Comparison of ENCODE assay signal across 20 mouse cellular contexts in the genomic region with DNA sequence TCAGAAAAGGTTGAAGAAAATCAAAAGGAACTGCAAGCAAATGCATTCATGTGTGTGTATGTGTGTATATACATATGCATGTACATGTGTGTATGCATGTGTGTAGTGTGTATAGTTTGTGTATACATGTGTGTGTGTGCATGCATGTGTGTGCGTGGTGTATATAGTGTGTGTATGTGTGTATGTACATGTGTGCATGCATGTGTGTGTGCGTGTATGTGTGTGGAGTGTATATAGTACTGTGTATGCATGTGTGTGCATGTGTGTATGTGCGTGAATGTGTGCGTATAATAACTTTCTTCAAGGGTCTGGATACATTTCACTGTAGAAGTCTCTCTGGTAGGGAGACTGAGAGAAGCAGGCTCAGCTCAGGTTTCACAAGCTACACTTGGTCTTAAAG.
DNase-seq lines count a peak whose midpoint lies in the region; ATAC-seq lines count a peak whose summit lies in the region.
"Had no signal": no experiment of that assay in that cellular context is flagged by ENCODE, and none has a peak within 500 bp of the region (broad histone marks: within the 10 kb centered on the region; RNA-seq: fewer than 3 reads in every experiment).

No protein-coding gene starts in this region.

- ATAC-seq in hindbrain, embryonic 12.5 days (ENCODE audit: low FRiP score) = 0 out of 2 replicates have a peak, but pooled peaks have one; percentile 43
- 0 out of 2 replicates have a peak, but pooled peaks have one; percentile 36 for ATAC-seq in kidney, embryonic 15.5 days (replicated peaks; ENCODE audit: low FRiP score)
- 0 out of 2 replicates have a peak, but pooled peaks have one; percentile 11 for ATAC-seq in neural tube, embryonic 12.5 days (ENCODE audit: low FRiP score, low read depth)
- ATAC-seq in neural tube, embryonic 15.5 days (ENCODE audit: low FRiP score) = no peak
- ATAC-seq: forebrain, embryonic 16.5 days; inflammation-experienced regulatory T-cells, adult 6 months had no signal

- no peaks in the 10 kb centered on the region for H3K27me3 ChIP-seq in hindbrain, embryonic 12.5 days
- no peaks in the 10 kb centered on the region for H3K27me3 ChIP-seq in hindbrain, embryonic 10.5 days (ENCODE audit: insufficient read depth, poor library complexity, severe bottlenecking)
- H3K27me3 ChIP-seq in kidney, embryonic 15.5 days = no peaks in the 10 kb centered on the region
- no peaks in the 10 kb centered on the region for H3K27me3 ChIP-seq in neural tube, embryonic 12.5 days (replicated peaks)
- no peaks in the 10 kb centered on the region for H3K27me3 ChIP-seq in neural tube, embryonic 15.5 days (replicated peaks)
- H3K27me3 ChIP-seq: embryonic facial prominence, embryonic 13.5 days; forebrain, embryonic 12.5 days had no signal

- no peaks in the 10 kb centered on the region for H3K9me3 ChIP-seq in hindbrain, embryonic 12.5 days (replicated peaks)
- H3K9me3 ChIP-seq in hindbrain, embryonic 10.5 days = no peaks in the 10 kb centered on the region
- no peaks in the 10 kb centered on the region for H3K9me3 ChIP-seq in kidney, embryonic 15.5 days (replicated peaks)
- H3K9me3 ChIP-seq in neural tube, embryonic 12.5 days = no peaks in the 10 kb centered on the region
- H3K9me3 ChIP-seq in neural tube, embryonic 15.5 days (replicated peaks) = no peaks in the 10 kb centered on the region
- H3K9me3 ChIP-seq: embryonic facial prominence, embryonic 13.5 days; forebrain, embryonic 12.5 days; heart, embryonic 10.5 days had no signal

- H3K4me3 ChIP-seq in hindbrain, embryonic 12.5 days = no peak overlapping the region
- no peak overlapping the region for H3K4me3 ChIP-seq in hindbrain, embryonic 10.5 days
- H3K4me3 ChIP-seq in kidney, embryonic 15.5 days (replicated peaks) = no peak overlapping the region
- no peak overlapping the region for H3K4me3 ChIP-seq in neural tube, embryonic 12.5 days
- no peak overlapping the region for H3K4me3 ChIP-seq in neural tube, embryonic 15.5 days (replicated peaks)
- H3K4me3 ChIP-seq: embryonic facial prominence, embryonic 13.5 days; forebrain, embryonic 12.5 days; heart, embryonic 10.5 days had no signal

- H3K4me2 ChIP-seq in hindbrain, embryonic 12.5 days (replicated peaks) = no peak overlapping the region
- no peak overlapping the region for H3K4me2 ChIP-seq in kidney, embryonic 15.5 days
- H3K4me2 ChIP-seq in neural tube, embryonic 12.5 days (replicated peaks) = no peak overlapping the region
- H3K4me2 ChIP-seq in neural tube, embryonic 15.5 days = no peak overlapping the region
- H3K4me2 ChIP-seq: embryonic facial prominence, embryonic 13.5 days; forebrain, embryonic 12.5 days had no signal

- no peak overlapping the region for H3K27ac ChIP-seq in hindbrain, embryonic 12.5 days
- H3K27ac ChIP-seq in hindbrain, embryonic 10.5 days = no peak overlapping the region
- H3K27ac ChIP-seq in kidney, embryonic 15.5 days = no peak overlapping the region
- H3K27ac ChIP-seq in neural tube, embryonic 12.5 days = no peak overlapping the region
- H3K27ac ChIP-seq in neural tube, embryonic 15.5 days (replicated peaks) = no peak overlapping the region
- H3K27ac ChIP-seq: embryonic facial prominence, embryonic 13.5 days; forebrain, embryonic 12.5 days; heart, embryonic 10.5 days had no signal

- WGBS in hindbrain, embryonic 12.5 days = 92% methylated on average over 4 of the region's 4 CpGs
- 95% methylated on average over 4 of the region's 4 CpGs for WGBS in hindbrain, embryonic 10.5 days
- WGBS in kidney, embryonic 15.5 days = 74% methylated on average over 4 of the region's 4 CpGs
- 87% methylated on average over 4 of the region's 4 CpGs for WGBS in neural tube, embryonic 12.5 days
- 87% methylated on average over 4 of the region's 4 CpGs for WGBS in neural tube, embryonic 15.5 days

- H3K36me3 ChIP-seq in hindbrain, embryonic 12.5 days = no peaks in the 10 kb centered on the region
- no peaks in the 10 kb centered on the region for H3K36me3 ChIP-seq in hindbrain, embryonic 10.5 days
- no peaks in the 10 kb centered on the region for H3K36me3 ChIP-seq in kidney, embryonic 15.5 days
- no peaks in the 10 kb centered on the region for H3K36me3 ChIP-seq in neural tube, embryonic 12.5 days
- H3K36me3 ChIP-seq in neural tube, embryonic 15.5 days = no peaks in the 10 kb centered on the region
- H3K36me3 ChIP-seq: embryonic facial prominence, embryonic 13.5 days; forebrain, embryonic 12.5 days; heart, embryonic 10.5 days had no signal

- DNase-seq in hindbrain, embryonic 10.5 days (ENCODE audit: low spot score) = no peak
- DNase-seq in kidney, postnatal 14 days = no peak
- DNase-seq: adrenal gland, adult 2 months; adrenal gland, postnatal 25 days; cerebellum, adult 18-20 months; cerebellum, adult 9-11 months; cerebellum, postnatal 36 days; gastrocnemius, postnatal 10 days; heart, adult 18-20 months; heart, postnatal 10 days; heart, postnatal 4 days had no signal

- peaks cover 6% of the 10 kb centered on the region; the same call in 1 of the 2 replicates for H3K4me1 ChIP-seq in hindbrain, embryonic 12.5 days
- H3K4me1 ChIP-seq in hindbrain, embryonic 10.5 days (replicated peaks) = no peaks in the 10 kb centered on the region
- peaks cover 16% of the 10 kb centered on the region for H3K4me1 ChIP-seq in kidney, embryonic 15.5 days
- 0 out of 2 replicates have a peak, but pooled peaks cover 8% of the 10 kb centered on the region for H3K4me1 ChIP-seq in neural tube, embryonic 12.5 days
- H3K4me1 ChIP-seq in neural tube, embryonic 15.5 days = 0 out of 2 replicates have a peak, but pooled peaks cover 4% of the 10 kb centered on the region
- H3K4me1 ChIP-seq: forebrain, embryonic 12.5 days; heart, embryonic 10.5 days had no signal

- H3K9ac ChIP-seq in hindbrain, embryonic 12.5 days = no peak overlapping the region
- no peak overlapping the region for H3K9ac ChIP-seq in kidney, embryonic 15.5 days
- no peak overlapping the region for H3K9ac ChIP-seq in neural tube, embryonic 12.5 days
- H3K9ac ChIP-seq in neural tube, embryonic 15.5 days (replicated peaks) = no peak overlapping the region
- H3K9ac ChIP-seq: embryonic facial prominence, embryonic 13.5 days; forebrain, embryonic 12.5 days had no signal
